Mouse (Mus musculus) heart, postnatal 0 days (tissue): ENCODE results near the gene Ttc28. TPM values are rescaled to one million over a fixed set of nuclear protein-coding genes. Genes with fewer than 3 reads are reported as not detected.
"Not testable (repeated sequence)": the region's sequence is repeated elsewhere in the genome, so short reads cannot be mapped to it uniquely, and the experiment has no call there.

Source experiments
- ATAC-seq: fragments of 200-750 bp; cut with Nextera tagmentation; 2 replicates; pipeline ENCODE4 v1.8.0; 2017; ENCODE audit warnings: low read depth, moderate number of reproducible peaks, moderate library complexity; ENCODE audit not compliant: insufficient read depth
- DNase-seq: peaks from one replicate; pipeline ENCODE4 v3.0.0-alpha.2; 2016; ENCODE audit warnings: low spot score
- H3K27ac ChIP-seq: fragments of 300-500 bp; sonication (generic); 2 replicates; pipeline ENCODE4 v1.5.1; 2014; ENCODE audit warnings: low read depth, mild to moderate bottlenecking
- H3K27me3 ChIP-seq: fragments of 300-500 bp; sonication (generic); 2 replicates; pipeline ENCODE4 v1.6.1; 2014; ENCODE audit warnings: low read length, mixed read lengths; ENCODE audit not compliant: control insufficient read depth, insufficient read depth
- H3K36me3 ChIP-seq: fragments of 300-500 bp; sonication (generic); replicated peaks from 2 replicates; pipeline ENCODE4 v1.6.1; 2014; ENCODE audit warnings: low read length, mixed read lengths; ENCODE audit not compliant: control insufficient read depth, insufficient read depth
- H3K4me1 ChIP-seq: fragments of 300-500 bp; sonication (generic); 2 replicates; pipeline ENCODE4 v1.6.1; 2014; ENCODE audit warnings: antibody characterized with exemption; ENCODE audit not compliant: control insufficient read depth, insufficient read depth
- H3K4me2 ChIP-seq: fragments of 300-500 bp; sonication (generic); 2 replicates; pipeline ENCODE4 v1.6.1; 2014; ENCODE audit warnings: low read depth, mild to moderate bottlenecking, low read length, moderate library complexity
- H3K4me3 ChIP-seq: fragments of 300-500 bp; sonication (generic); 2 replicates; pipeline ENCODE4 v1.5.1; 2014; ENCODE audit warnings: low read depth, low read length
- H3K9ac ChIP-seq: fragments of 300-500 bp; sonication (generic); replicated peaks from 2 replicates; pipeline ENCODE4 v1.6.1; 2014; ENCODE audit warnings: low read depth, low read length, mixed read lengths
- H3K9me3 ChIP-seq: fragments of 300-500 bp; sonication (generic); replicated peaks from 2 replicates; pipeline ENCODE4 v1.6.1; 2016; ENCODE audit warnings: low read length; ENCODE audit not compliant: control insufficient read depth
- CTCF ChIP-seq: IDR thresholded peaks from 2 replicates; pipeline ENCODE4 v1.5.1; 2016; ENCODE audit warnings: antibody characterized with exemption, control low read depth, low read depth
- EP300 ChIP-seq: IDR thresholded peaks from 2 replicates; pipeline ENCODE4 v1.6.1; 2016; ENCODE audit warnings: antibody characterized with exemption, low read depth
- WGBS: fragments of 180-500 bp; shearing (Covaris S2); extraction: QIAGEN DNeasy Blood & Tissue Kit; methylation state at CpG from one replicate; pipeline ENCODE4 v1.1.7; 2014; 5-methylcytosine and 5-hydroxymethylcytosine counted together
- polyA plus RNA-seq: library from polyadenylated mRNA; unstranded; fragments of >200 nt; fragmentation: Nextera tagmentation; extraction: Ambion mirVana; gene quantifications from 2 replicates; pipeline ENCODE4 v1.2.1, GENCODE M21; 2015
- total RNA-seq: library from RNA; depleted of rRNA; stranded (reverse); fragments of >200 nt; gene quantifications from 2 replicates; pipeline ENCODE4 v1.2.3, GENCODE M21; 2014; ENCODE audit warnings: low replicate concordance

The Ttc28 gene
- total and polyA plus RNA-seq, 2 experiments from 2014 or later, result 4.6 to 14.2 TPM

DNA sequence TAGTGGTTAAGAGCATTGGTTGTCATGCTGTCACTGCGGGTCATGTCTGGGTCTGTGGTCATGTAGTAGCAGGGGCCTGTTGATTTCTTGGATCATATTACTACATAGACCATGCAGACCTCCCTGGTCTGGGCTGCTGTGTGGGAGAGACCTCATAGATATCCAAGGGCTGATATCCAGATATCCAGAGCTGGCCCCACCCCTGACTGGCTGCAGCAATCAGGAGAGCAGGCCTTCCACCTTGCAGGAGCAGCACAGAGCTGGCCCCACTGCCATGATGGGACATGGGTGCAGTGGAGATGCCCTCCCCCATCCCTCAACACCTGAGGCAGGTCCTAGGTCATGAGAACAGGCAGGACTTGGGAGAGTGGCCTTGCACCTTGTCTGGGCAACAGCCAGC lies 4.3 kb upstream of the Ttc28 start:
- no peak overlapping the region for H3K9ac ChIP-seq
- no peak for TF ChIP-seq CTCF
- no peak for TF ChIP-seq EP300
- H3K9me3 ChIP-seq, result no peaks in the 10 kb centered on the region
- DNase-seq (no peak), ATAC-seq (no peak)
- H3K27ac ChIP-seq, result no peak overlapping the region
- no peak overlapping the region for H3K4me3 ChIP-seq
- H3K27me3 ChIP-seq, result no peaks in the 10 kb centered on the region
- peaks cover 10% of the 10 kb centered on the region for H3K36me3 ChIP-seq
- no peak overlapping the region for H3K4me2 ChIP-seq
- H3K4me1 ChIP-seq, result 0 out of 2 replicates have a peak, but pooled peaks cover 3% of the 10 kb centered on the region
- WGBS, result 85% methylated on average over 1 of the region's 1 CpGs

DNA sequence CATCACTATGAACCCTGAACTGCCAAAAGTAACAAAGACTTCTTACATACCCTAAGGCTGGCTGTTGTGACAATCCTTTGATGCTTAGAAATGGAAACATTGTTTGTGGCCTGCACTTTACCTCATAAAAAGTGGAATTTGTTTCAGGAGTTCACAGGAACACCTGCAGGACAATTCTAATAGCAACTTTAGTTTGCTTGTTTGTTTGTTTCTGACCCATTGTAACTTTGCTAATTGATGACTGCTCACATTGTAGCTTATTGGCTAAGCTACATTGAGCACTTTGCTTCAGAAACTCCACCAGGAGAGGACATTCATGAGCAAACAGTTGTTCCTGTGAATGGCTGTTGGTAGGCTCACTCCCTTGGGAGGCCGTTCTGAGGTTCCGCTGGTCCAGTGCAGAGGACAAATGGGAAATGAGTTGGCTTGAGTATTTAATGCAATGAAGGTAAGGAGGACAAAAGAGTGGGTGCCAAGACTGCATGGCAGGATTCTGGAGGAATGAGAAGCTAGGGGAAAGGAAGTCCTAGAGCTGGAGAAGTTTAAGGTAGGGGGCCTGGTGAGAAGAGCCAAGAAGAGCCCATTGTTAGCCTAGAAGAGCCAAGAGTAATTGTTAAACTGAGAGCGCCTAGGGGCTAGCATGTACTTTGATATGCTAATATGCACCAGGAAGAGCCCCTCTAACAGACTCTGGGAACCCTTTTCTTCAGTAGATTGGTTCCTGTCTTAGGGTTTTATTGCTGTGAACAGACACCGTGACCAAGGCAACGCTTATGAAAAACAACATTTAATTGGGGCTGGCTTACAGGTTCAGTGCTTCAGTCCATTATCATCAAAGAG lies 1.7 kb upstream of the Ttc28 start:
- TF ChIP-seq CTCF (no peak), EP300 (no peak)
- ATAC-seq, result no peak
- WGBS, result 90% methylated on average over 5 of the region's 5 CpGs

DNA sequence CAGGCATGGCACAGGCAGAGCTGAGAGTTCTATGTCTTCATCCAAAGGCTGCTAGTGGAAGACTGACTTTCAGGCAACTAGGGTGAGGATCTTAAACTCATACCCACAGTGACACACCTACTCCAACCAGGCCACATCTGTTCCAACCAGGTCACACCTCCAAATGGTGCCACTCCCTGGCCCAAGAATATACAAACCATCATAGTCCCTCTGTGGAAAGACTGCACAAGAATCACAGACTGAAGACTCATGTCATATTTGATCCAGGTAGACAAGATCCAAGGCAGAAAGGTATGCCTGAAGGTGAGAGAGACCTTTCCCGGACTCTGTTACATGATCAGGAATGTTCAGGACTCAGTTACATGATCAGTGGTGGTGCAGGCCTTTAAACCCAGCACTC lies 1.1 kb upstream of the Ttc28 start:
- not testable (repeated sequence) for DNase-seq, H3K9me3 ChIP-seq, H3K4me2 ChIP-seq, H3K4me3 ChIP-seq, ATAC-seq, H3K27ac ChIP-seq, H3K27me3 ChIP-seq, H3K9ac ChIP-seq, H3K4me1 ChIP-seq, H3K36me3 ChIP-seq
- WGBS, result 97% methylated on average over 1 of the region's 1 CpGs

More for the DNA sequence above, 1.7 kb upstream of the Ttc28 start:
- H3K9ac ChIP-seq, result no peak overlapping the region
- no peak overlapping the region for H3K4me2 ChIP-seq
- no peak for DNase-seq
- no peak overlapping the region for H3K27ac ChIP-seq
- H3K27me3 ChIP-seq, result no peaks in the 10 kb centered on the region
- H3K4me3 ChIP-seq, result no peak overlapping the region
- 0 out of 2 replicates have a peak, but pooled peaks cover 5% of the 10 kb centered on the region for H3K36me3 ChIP-seq
- H3K9me3 ChIP-seq, result no peaks in the 10 kb centered on the region
- H3K4me1 ChIP-seq, result 0 out of 2 replicates have a peak, but pooled peaks cover 6% of the 10 kb centered on the region

DNA sequence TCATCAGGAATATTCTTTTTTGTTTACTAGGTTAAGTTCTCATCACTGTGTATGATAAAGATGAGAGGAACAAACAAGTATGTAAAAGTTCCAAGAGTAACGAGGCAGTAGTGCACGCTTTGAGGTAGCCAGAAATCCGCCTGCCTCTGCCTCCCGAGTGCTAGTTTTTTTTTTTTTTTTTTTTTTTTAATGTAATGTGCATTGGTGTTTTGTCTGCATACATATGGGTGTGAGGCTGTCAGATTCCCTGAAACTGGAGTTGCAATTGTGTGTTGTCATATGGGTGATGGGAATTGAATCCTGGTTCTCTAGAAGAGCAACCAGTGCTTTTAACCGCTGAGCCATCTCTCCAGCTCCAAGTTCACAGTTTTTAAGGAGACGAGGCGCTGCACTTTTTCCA lies 561 bp upstream of the Ttc28 start:
- TF ChIP-seq CTCF, result no peak
- TF ChIP-seq EP300, result no peak
- DNase-seq, result no peak
- Histone ChIP-seq H3K4me3 (peak overlapping the region; percentile 85), H3K9ac (peak overlapping the region; percentile 88), H3K9me3 (no peaks in the 10 kb centered on the region), H3K4me1 (0 out of 2 replicates have a peak, but pooled peaks cover 6% of the 10 kb centered on the region), H3K36me3 (no peaks in the 10 kb centered on the region), H3K27ac (peak overlapping the region; percentile 65), H3K27me3 (no peaks in the 10 kb centered on the region), H3K4me2 (peak overlapping the region; percentile 94)
- ATAC-seq, result no peak
- WGBS, result 64% methylated on average over 7 of the region's 7 CpGs

DNA sequence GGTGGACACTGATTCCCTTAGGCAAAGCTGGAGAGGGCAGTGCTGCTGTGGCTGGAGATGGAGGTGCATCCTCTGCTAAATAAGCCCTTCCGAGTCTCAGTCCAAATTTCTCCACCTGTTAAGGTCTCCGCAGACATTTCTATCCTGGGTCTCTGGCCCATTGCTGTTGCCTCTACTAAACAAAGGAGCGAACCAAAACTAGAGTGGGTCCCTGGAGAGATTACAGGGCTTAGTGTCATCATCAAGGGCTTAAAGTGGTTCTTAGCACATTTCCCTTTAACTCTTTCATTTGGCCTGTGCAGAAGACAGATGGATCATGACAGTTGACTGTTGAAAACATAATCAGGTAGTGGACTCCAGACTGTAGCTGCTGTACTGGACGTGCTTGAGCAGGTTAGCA lies 9.0 kb downstream of the Ttc28 start:
- TF ChIP-seq CTCF, result no peak
- TF ChIP-seq EP300, result no peak
- H3K27me3 ChIP-seq, result no peaks in the 10 kb centered on the region
- peaks cover 15% of the 10 kb centered on the region for H3K36me3 ChIP-seq
- 79% methylated on average over 4 of the region's 4 CpGs for WGBS
- no peaks in the 10 kb centered on the region for H3K4me1 ChIP-seq
- H3K9me3 ChIP-seq, result no peaks in the 10 kb centered on the region
- no peak overlapping the region for H3K27ac ChIP-seq
- no peak for ATAC-seq
- H3K4me3 ChIP-seq, result no peak overlapping the region
- no peak for DNase-seq
- no peak overlapping the region for H3K4me2 ChIP-seq
- H3K9ac ChIP-seq, result no peak overlapping the region

DNA sequence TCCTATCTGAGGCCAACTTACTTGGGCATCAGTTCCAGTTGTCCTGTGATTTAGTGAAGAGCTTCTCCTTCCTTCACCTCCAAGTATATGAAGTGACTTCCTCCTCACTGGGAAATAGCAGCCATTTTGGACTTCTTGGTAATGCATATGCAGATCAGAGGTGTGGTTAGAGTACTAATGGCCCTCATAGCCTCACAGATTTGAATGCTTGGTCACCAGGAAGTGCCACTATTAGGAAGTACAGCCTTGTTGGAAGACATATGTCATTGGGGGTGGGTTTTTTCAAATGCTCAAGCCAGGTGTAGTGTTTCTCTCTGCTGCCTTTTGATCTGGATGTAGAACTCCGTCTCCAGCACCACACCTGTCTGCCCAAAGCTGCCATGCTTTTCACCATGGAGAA lies 10.3 kb downstream of the Ttc28 start:
- no peak overlapping the region for H3K4me2 ChIP-seq
- no peak overlapping the region for H3K27ac ChIP-seq
- 71% methylated on average over 1 of the region's 1 CpGs for WGBS
- no peak overlapping the region for H3K9ac ChIP-seq
- DNase-seq (no peak), ATAC-seq (no peak)
- no peaks in the 10 kb centered on the region for H3K9me3 ChIP-seq
- H3K36me3 ChIP-seq, result peaks cover 25% of the 10 kb centered on the region
- no peaks in the 10 kb centered on the region for H3K27me3 ChIP-seq
- no peak overlapping the region for H3K4me3 ChIP-seq
- no peaks in the 10 kb centered on the region for H3K4me1 ChIP-seq
- TF ChIP-seq CTCF (no peak), EP300 (no peak)
